Mouse (Mus musculus): ENCODE measurements around the gene Gm20388. TPM values are rescaled to one million over a fixed set of nuclear protein-coding genes. Genes with fewer than 3 reads are reported as not detected.

The Gm20388 gene
- polyA plus RNA-seq, 1 experiment from 2014 or later, result not detected

DNA sequence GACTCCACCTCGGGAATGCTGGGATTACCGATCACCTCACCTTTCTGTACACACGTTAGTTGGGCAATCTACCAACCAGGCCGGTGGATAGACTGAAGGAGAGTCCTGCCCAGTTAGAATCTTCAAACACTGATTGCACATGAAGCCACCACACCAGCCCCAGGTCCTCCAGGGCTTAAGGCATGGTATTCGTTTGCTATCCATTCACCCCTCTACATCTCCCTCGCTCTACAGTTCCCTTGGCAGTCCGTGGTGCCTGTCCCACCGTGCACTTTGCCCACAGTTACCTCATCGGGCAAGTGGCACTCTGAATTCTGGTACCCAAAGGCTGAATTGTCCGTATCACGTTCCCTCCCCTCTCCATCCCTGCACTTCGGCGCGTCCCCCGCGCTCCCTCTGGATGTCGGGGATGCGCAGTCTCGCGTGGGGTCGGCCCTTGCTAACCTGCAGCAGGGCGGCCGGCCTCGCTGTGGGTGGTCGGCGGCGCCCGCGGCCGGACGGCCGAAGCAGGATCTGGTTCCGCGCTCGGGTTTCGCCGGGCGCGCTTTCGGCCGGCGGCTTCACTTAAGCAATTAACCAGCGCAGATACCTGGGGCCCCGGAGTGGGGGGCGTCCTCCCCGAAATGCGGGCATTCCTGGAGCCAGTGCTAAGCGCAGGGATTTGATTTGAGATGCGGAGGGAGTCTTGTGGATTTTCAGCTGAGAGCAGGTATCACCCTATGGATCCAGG lies 1169.9 kb downstream of the Gm20388 start:
- Histone ChIP-seq H3K9ac (ENCODE audit: low read length) (no peak overlapping the region), H3K27ac (replicated peaks; ENCODE audit: low read depth, low read length) (no peak overlapping the region)
- no peak for DNase-seq (ENCODE audit: low spot score)

DNA sequence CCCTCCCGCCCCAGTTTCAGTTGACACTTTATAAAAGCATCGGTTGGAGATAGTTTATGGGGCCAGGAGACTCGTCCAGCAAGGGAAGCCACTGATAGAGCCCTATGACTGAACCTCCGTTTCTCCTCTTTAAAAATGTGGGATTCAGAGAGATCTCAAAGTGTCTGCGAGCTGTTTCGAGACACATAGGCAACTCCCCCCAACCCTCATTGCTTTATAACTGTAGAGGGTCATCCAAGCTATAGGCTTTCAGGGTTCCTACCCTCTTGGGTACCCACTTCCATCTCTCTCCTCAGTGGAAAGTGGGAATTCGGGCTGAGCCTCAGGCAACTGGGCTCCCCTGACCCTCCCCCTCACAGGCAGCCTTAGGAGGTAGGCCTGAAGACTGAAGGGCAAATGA lies 1170.8 kb downstream of the Gm20388 start:
- no peak overlapping the region for H3K9ac ChIP-seq (ENCODE audit: low read length)
- no peak overlapping the region for H3K27ac ChIP-seq (replicated peaks; ENCODE audit: low read depth, low read length)
- no peaks in the 10 kb centered on the region for H3K36me3 ChIP-seq (ENCODE audit: control insufficient read depth, insufficient read depth, low read length)
- peaks cover 97% of the 10 kb centered on the region for H3K27me3 ChIP-seq (ENCODE audit: control insufficient read depth, insufficient read depth, low read length)
- H3K4me3 ChIP-seq (ENCODE audit: low read depth, low read length), result no peak overlapping the region
- no peak overlapping the region for H3K4me2 ChIP-seq (ENCODE audit: low read depth, severe bottlenecking)
- DNase-seq (ENCODE audit: low spot score) (peak; percentile 37), ATAC-seq (ENCODE audit: insufficient number of reproducible peaks, low FRiP score, low TSS enrichment, low read depth) (no peak)
- no peaks in the 10 kb centered on the region for H3K9me3 ChIP-seq (ENCODE audit: control insufficient read depth, low read length)
- H3K4me1 ChIP-seq (ENCODE audit: control insufficient read depth, insufficient read depth, low read length), result peaks cover 22% of the 10 kb centered on the region
- 2% methylated on average over 7 of the region's 7 CpGs for WGBS

More for the DNA sequence above, 1169.9 kb downstream of the Gm20388 start:
- H3K27me3 ChIP-seq (ENCODE audit: control insufficient read depth, insufficient read depth, low read length), result peaks cover 97% of the 10 kb centered on the region
- under 1% methylated on average over 49 of the region's 49 CpGs for WGBS
- H3K4me1 ChIP-seq (ENCODE audit: control insufficient read depth, insufficient read depth, low read length), result peaks cover 22% of the 10 kb centered on the region
- no peak overlapping the region for H3K4me3 ChIP-seq (ENCODE audit: low read depth, low read length)
- H3K36me3 ChIP-seq (ENCODE audit: control insufficient read depth, insufficient read depth, low read length), result no peaks in the 10 kb centered on the region
- no peak for ATAC-seq (ENCODE audit: insufficient number of reproducible peaks, low FRiP score, low TSS enrichment, low read depth)
- no peak overlapping the region; the same call in 1 of the 2 replicates for H3K4me2 ChIP-seq (ENCODE audit: low read depth, severe bottlenecking)
- no peaks in the 10 kb centered on the region for H3K9me3 ChIP-seq (ENCODE audit: control insufficient read depth, low read length)

DNA sequence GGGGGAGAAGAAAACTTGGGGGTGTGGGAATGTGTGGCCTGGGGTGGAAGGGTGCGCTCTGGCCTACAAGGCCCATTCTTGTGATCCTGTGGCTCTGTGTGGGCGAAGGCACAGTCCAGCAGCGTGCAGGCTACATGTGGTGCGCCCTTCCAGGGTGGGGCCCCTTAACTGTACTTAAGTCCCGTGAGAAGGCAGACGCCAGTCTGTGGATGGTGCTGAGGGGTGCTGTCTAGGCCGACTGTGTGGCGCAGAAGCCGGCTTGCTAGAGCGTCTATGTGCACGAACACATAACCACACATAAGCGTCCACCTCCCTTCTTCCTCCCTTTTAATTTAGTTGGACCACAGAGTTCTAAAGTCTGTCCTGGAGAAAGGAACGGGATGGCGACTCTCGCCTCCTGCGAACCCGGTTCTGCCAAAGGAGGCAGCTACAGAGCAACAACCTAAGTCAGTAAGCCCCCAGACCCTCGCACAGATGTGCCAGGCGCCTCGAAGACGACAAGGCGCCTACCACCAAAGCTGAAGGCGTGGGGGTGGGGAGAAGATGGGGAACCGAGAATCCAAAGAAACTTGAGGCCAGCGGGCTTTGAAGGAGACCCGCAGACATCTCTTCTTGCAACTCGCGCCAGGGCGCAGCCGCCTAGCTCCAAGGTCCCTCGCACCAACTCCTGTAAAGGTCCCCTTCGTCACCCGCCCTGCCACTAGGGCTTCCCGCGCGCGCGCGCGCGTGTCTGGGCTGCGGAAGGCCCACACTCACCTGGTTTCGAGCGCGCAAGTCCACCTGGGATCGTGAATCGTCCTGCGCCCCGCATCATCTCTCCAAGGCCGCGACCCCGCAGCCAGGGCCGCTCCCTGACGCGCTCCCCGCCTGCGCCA lies 1171.8 kb downstream of the Gm20388 start:
- ATAC-seq (ENCODE audit: insufficient number of reproducible peaks, low FRiP score, low TSS enrichment, low read depth), result no peak
- Histone ChIP-seq H3K9ac (ENCODE audit: low read length) (no peak overlapping the region), H3K27ac (replicated peaks; ENCODE audit: low read depth, low read length) (no peak overlapping the region), H3K36me3 (ENCODE audit: control insufficient read depth, insufficient read depth, low read length) (no peaks in the 10 kb centered on the region), H3K4me3 (ENCODE audit: low read depth, low read length) (peak overlapping the region; percentile 41), H3K27me3 (ENCODE audit: control insufficient read depth, insufficient read depth, low read length) (peaks cover 97% of the 10 kb centered on the region), H3K4me1 (ENCODE audit: control insufficient read depth, insufficient read depth, low read length) (peaks cover 22% of the 10 kb centered on the region), H3K4me2 (ENCODE audit: low read depth, severe bottlenecking) (peak overlapping the region; percentile 92), H3K9me3 (ENCODE audit: control insufficient read depth, low read length) (no peaks in the 10 kb centered on the region)
- WGBS, result under 1% methylated on average over 57 of the region's 57 CpGs
- peak; percentile 72 for DNase-seq (ENCODE audit: low spot score)

DNA sequence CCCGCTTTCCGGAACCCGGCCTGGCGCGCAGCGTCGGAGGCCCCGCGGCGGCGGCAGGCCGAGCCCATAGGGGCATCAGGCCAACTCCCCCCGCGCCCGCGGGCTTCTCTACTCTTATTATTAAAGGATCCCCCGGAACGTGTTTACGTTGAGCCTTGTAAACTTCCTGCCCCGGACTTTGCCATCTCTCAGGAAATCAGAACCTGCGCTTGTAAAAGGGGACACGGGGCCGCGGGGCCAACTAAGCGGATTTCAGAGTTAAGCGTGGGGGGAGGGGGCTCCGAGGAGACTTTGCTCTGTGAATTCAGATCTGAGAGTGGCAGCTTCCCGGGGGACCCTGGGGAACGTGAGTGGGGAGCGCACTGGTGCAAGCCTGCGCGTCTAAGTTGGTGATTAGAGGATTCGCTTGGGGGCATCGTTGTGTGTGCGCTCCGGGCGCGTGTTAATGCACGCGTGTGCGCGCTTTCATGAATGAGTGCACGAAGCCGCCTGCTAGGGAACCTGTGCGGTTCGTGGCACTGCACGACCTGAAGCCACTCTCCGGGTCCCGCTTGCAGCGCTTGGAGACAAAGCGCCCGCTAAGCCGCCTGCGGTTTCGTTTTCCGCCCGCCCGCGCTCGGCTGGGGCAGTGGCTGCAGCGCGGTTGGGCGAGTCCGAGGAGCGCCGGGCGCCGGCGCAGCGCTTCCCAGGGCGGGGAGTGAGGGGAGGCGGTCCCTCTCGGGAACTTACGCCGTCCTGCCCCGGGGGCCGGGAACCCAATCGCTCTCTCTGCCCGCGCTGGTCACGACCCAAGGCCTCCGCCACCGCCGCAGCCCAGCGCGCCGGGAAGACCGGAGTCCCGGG lies 1172.7 kb downstream of the Gm20388 start:
- H3K4me2 ChIP-seq (ENCODE audit: low read depth, severe bottlenecking), result peak overlapping the region; percentile 92
- WGBS, result under 1% methylated on average over 89 of the region's 89 CpGs
- peak overlapping the region; percentile 41 for H3K4me3 ChIP-seq (ENCODE audit: low read depth, low read length)
- H3K9ac ChIP-seq (ENCODE audit: low read length), result peak overlapping the region; percentile 35
- peak; percentile 48 for ATAC-seq (ENCODE audit: insufficient number of reproducible peaks, low FRiP score, low TSS enrichment, low read depth)
- H3K9me3 ChIP-seq (ENCODE audit: control insufficient read depth, low read length), result no peaks in the 10 kb centered on the region
- peak; percentile 81 for DNase-seq (ENCODE audit: low spot score)
- H3K36me3 ChIP-seq (ENCODE audit: control insufficient read depth, insufficient read depth, low read length), result no peaks in the 10 kb centered on the region
- peaks cover 22% of the 10 kb centered on the region for H3K4me1 ChIP-seq (ENCODE audit: control insufficient read depth, insufficient read depth, low read length)
- H3K27ac ChIP-seq (replicated peaks; ENCODE audit: low read depth, low read length), result no peak overlapping the region
- peaks cover 95% of the 10 kb centered on the region for H3K27me3 ChIP-seq (ENCODE audit: control insufficient read depth, insufficient read depth, low read length)

DNA sequence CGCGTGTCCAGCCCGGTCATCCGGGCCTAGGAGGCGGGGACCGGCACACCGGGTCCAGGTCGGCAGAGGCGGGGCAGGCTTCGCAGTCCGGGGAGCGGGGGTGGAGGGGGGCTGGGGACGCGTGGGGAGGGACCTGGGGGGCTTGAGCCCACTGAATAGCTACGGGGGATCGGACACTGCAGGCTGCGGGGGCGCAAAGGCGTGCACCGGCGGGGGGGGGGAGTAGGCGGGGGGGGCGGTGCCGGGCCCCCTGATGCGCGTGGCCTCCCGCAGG lies 1173.2 kb downstream of the Gm20388 start:
- H3K27me3 ChIP-seq (ENCODE audit: control insufficient read depth, insufficient read depth, low read length), result peaks cover 96% of the 10 kb centered on the region
- no peaks in the 10 kb centered on the region for H3K36me3 ChIP-seq (ENCODE audit: control insufficient read depth, insufficient read depth, low read length)
- no peak overlapping the region for H3K9ac ChIP-seq (ENCODE audit: low read length)
- 0% methylated on average over 17 of the region's 27 CpGs for WGBS
- no peaks in the 10 kb centered on the region for H3K9me3 ChIP-seq (ENCODE audit: control insufficient read depth, low read length)
- DNase-seq (ENCODE audit: low spot score) (no peak), ATAC-seq (ENCODE audit: insufficient number of reproducible peaks, low FRiP score, low TSS enrichment, low read depth) (peak; percentile 42)
- peaks cover 22% of the 10 kb centered on the region for H3K4me1 ChIP-seq (ENCODE audit: control insufficient read depth, insufficient read depth, low read length)
- peak overlapping the region; percentile 41 for H3K4me3 ChIP-seq (ENCODE audit: low read depth, low read length)
- H3K27ac ChIP-seq (replicated peaks; ENCODE audit: low read depth, low read length), result no peak overlapping the region
- H3K4me2 ChIP-seq (ENCODE audit: low read depth, severe bottlenecking), result peak overlapping the region; percentile 92

DNA sequence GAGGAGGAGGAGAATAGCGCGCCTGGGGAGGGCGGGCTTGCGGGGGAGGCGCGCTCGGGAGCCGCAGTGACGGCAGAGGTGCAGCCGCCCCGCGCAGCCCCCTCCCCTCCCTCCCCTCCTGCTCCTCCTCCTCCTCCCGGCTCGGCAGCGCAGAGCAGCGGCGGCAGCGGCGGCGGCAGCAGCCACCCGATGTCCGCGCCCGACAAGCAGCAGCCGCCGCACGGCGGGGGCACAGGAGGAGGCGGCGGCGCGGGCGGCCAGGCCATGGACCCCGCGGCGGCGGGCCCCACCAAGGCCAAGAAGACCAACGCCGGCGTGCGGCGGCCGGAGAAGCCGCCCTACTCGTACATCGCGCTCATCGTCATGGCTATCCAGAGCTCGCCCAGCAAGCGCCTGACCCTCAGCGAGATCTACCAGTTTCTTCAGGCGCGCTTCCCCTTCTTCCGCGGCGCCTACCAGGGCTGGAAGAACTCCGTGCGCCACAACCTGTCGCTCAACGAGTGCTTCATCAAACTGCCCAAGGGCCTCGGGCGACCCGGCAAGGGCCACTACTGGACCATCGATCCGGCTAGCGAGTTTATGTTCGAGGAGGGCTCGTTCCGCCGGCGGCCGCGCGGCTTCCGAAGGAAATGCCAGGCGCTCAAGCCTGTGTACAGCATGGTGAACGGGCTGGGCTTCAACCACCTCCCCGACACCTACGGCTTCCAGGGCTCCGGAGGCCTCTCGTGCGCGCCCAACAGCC lies 1173.7 kb downstream of the Gm20388 start, which contains the start of gene Foxf1:
Foxf1 (plus strand) TSS at position 177 of the 742 bp plus-strand sequence.
- no peak for ATAC-seq (ENCODE audit: insufficient number of reproducible peaks, low FRiP score, low TSS enrichment, low read depth)
- Histone ChIP-seq H3K4me2 (ENCODE audit: low read depth, severe bottlenecking) (peak within 1 kb of the TSS; percentile 92), H3K4me1 (ENCODE audit: control insufficient read depth, insufficient read depth, low read length) (peaks cover 24% of the 10 kb centered on the region), H3K4me3 (ENCODE audit: low read depth, low read length) (peak within 1 kb of the TSS; percentile 41), H3K27me3 (ENCODE audit: control insufficient read depth, insufficient read depth, low read length) (peaks cover 96% of the 10 kb centered on the region), H3K9ac (ENCODE audit: low read length) (peak within 1 kb of the TSS; percentile 35), H3K9me3 (ENCODE audit: control insufficient read depth, low read length) (no peaks in the 10 kb centered on the region), H3K36me3 (ENCODE audit: control insufficient read depth, insufficient read depth, low read length) (no peaks in the 10 kb centered on the region), H3K27ac (replicated peaks; ENCODE audit: low read depth, low read length) (no peak within 1 kb of the TSS)
- WGBS, result under 1% methylated on average over 58 of the region's 83 CpGs
- DNase-seq (ENCODE audit: low spot score), result peak; percentile 74

DNA sequence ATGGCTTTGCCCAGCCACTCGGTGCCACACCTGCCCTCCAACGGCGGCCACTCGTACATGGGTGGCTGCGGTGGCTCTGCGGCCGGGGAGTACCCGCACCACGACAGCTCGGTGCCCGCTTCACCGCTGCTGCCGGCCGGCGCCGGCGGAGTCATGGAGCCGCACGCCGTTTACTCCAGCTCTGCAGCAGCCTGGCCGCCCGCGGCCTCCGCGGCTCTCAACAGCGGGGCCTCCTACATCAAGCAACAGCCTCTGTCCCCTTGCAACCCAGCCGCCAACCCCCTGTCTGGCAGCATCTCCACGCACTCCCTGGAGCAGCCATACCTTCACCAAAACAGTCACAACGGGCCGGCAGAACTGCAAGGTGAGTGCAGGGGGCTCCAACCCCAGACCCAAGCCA lies 1174.4 kb downstream of the Gm20388 start:
- DNase-seq (ENCODE audit: low spot score), result no peak
- Histone ChIP-seq H3K27ac (replicated peaks; ENCODE audit: low read depth, low read length) (no peak overlapping the region), H3K9me3 (ENCODE audit: control insufficient read depth, low read length) (no peaks in the 10 kb centered on the region), H3K4me2 (ENCODE audit: low read depth, severe bottlenecking) (peak overlapping the region; percentile 92; the same call in 1 of the 2 replicates), H3K36me3 (ENCODE audit: control insufficient read depth, insufficient read depth, low read length) (no peaks in the 10 kb centered on the region), H3K4me1 (ENCODE audit: control insufficient read depth, insufficient read depth, low read length) (peaks cover 25% of the 10 kb centered on the region), H3K4me3 (ENCODE audit: low read depth, low read length) (peak overlapping the region; percentile 41; the same call in 1 of the 2 replicates), H3K9ac (ENCODE audit: low read length) (no peak overlapping the region), H3K27me3 (ENCODE audit: control insufficient read depth, insufficient read depth, low read length) (peaks cover 96% of the 10 kb centered on the region)
- 1% methylated on average over 30 of the region's 30 CpGs for WGBS
- no peak for ATAC-seq (ENCODE audit: insufficient number of reproducible peaks, low FRiP score, low TSS enrichment, low read depth)
